Mouse (Mus musculus) lung, embryonic 15.5 days (tissue): Measurements from ENCODE around the gene Elp4. TPM values are rescaled to one million over a fixed set of nuclear protein-coding genes. Genes with fewer than 3 reads are reported as not detected.

Experiments used
- ATAC-seq: fragments of 200-750 bp; cut with Nextera tagmentation; 2 replicates; pipeline ENCODE4 v1.8.0; 2017; ENCODE audit warnings: moderate number of reproducible peaks, borderline replicate concordance; ENCODE audit not compliant: low FRiP score, low TSS enrichment; ENCODE audit errors: extremely low read depth
- H3K27ac ChIP-seq: fragments of 300-500 bp; sonication (generic); 2 replicates; pipeline ENCODE4 v1.5.1; 2015; ENCODE audit warnings: moderate library complexity, mild to moderate bottlenecking, inconsistent platforms
- H3K27me3 ChIP-seq: fragments of 300-500 bp; sonication (generic); 2 replicates; pipeline ENCODE4 v1.6.1; 2015; ENCODE audit warnings: inconsistent platforms
- H3K36me3 ChIP-seq: fragments of 300-500 bp; sonication (generic); 2 replicates; pipeline ENCODE4 v1.6.1; 2015; ENCODE audit warnings: inconsistent platforms
- H3K4me1 ChIP-seq: fragments of 300-500 bp; sonication (generic); 2 replicates; pipeline ENCODE4 v1.6.1; 2015; ENCODE audit warnings: inconsistent platforms
- H3K4me2 ChIP-seq: fragments of 300-500 bp; sonication (generic); 2 replicates; pipeline ENCODE4 v1.6.1; 2015; ENCODE audit warnings: inconsistent platforms, mild to moderate bottlenecking, moderate library complexity
- H3K4me3 ChIP-seq: fragments of 300-500 bp; sonication (generic); 2 replicates; pipeline ENCODE4 v1.5.1; 2015; ENCODE audit warnings: mild to moderate bottlenecking, inconsistent platforms
- H3K9ac ChIP-seq: fragments of 300-500 bp; sonication (generic); 2 replicates; pipeline ENCODE4 v1.6.1; 2015; ENCODE audit warnings: inconsistent platforms
- H3K9me3 ChIP-seq: fragments of 300-500 bp; sonication (generic); 2 replicates; pipeline ENCODE4 v1.6.1; 2016; ENCODE audit warnings: inconsistent platforms
- WGBS: fragments of 180-500 bp; shearing (Covaris S2); methylation state at CpG from one replicate; pipeline ENCODE4 v1.1.7; 2015; 5-methylcytosine and 5-hydroxymethylcytosine counted together
- polyA plus RNA-seq: library from polyadenylated mRNA; unstranded; fragments of >200 nt; fragmentation: Nextera tagmentation; extraction: Ambion mirVana; gene quantifications from 2 replicates; pipeline ENCODE4 v1.2.1, GENCODE M21; 2015

Elp4 gene
- polyA plus RNA-seq, 1 experiment from 2014 or later: 45.3 TPM

- no peak overlapping the region for H3K27ac ChIP-seq
- 13% methylated on average over 2 of the region's 2 CpGs for WGBS
- H3K9me3 ChIP-seq: no peaks in the 10 kb centered on the region
- no peaks in the 10 kb centered on the region for H3K27me3 ChIP-seq
- ATAC-seq: no peak
- no peak overlapping the region for H3K9ac ChIP-seq
- H3K4me2 ChIP-seq: no peak overlapping the region
- no peaks in the 10 kb centered on the region for H3K36me3 ChIP-seq
- H3K4me1 ChIP-seq: no peaks in the 10 kb centered on the region
- no peak overlapping the region for H3K4me3 ChIP-seq
Observed at GRCm38 (mm10) chr2:105705320-105705719, 199.0 kb downstream of the Elp4 start.

- Histone ChIP-seq H3K27me3 (no peaks in the 10 kb centered on the region), H3K27ac (no peak overlapping the region), H3K4me3 (no peak overlapping the region), H3K4me1 (no peaks in the 10 kb centered on the region), H3K4me2 (no peak overlapping the region), H3K9ac (no peak overlapping the region), H3K9me3 (no peaks in the 10 kb centered on the region), H3K36me3 (no peaks in the 10 kb centered on the region)
- WGBS: 54% methylated on average over 10 of the region's 10 CpGs
- ATAC-seq: no peak
Observed at GRCm38 (mm10) chr2:105702586-105702985, 201.8 kb downstream of the Elp4 start.

- WGBS: 42% methylated on average over 4 of the region's 4 CpGs
Observed at GRCm38 (mm10) chr2:105701781-105702180, 202.6 kb downstream of the Elp4 start.

GRCm38 (mm10) chr2:105698631-105699030 lies 205.7 kb downstream of the Elp4 start:
- Histone ChIP-seq H3K9me3 (no peaks in the 10 kb centered on the region), H3K4me2 (no peak overlapping the region), H3K9ac (no peak overlapping the region), H3K36me3 (no peaks in the 10 kb centered on the region), H3K4me3 (no peak overlapping the region), H3K27me3 (peaks cover 12% of the 10 kb centered on the region), H3K4me1 (no peaks in the 10 kb centered on the region), H3K27ac (no peak overlapping the region)
- WGBS: 68% methylated on average over 2 of the region's 2 CpGs
- no peak for ATAC-seq

More at GRCm38 (mm10) chr2:105701781-105702180, 202.6 kb downstream of the Elp4 start:
- H3K36me3 ChIP-seq: no peaks in the 10 kb centered on the region
- no peak overlapping the region for H3K27ac ChIP-seq
- H3K27me3 ChIP-seq: no peaks in the 10 kb centered on the region
- H3K4me3 ChIP-seq: no peak overlapping the region
- no peak overlapping the region for H3K4me2 ChIP-seq
- no peaks in the 10 kb centered on the region for H3K4me1 ChIP-seq
- no peak for ATAC-seq
- H3K9ac ChIP-seq: no peak overlapping the region
- H3K9me3 ChIP-seq: no peaks in the 10 kb centered on the region

- peaks cover 21% of the 10 kb centered on the region for H3K27me3 ChIP-seq
- no peak overlapping the region for H3K4me2 ChIP-seq
- H3K4me1 ChIP-seq: no peaks in the 10 kb centered on the region
- WGBS: 67% methylated on average over 5 of the region's 5 CpGs
- H3K9ac ChIP-seq: no peak overlapping the region
- H3K9me3 ChIP-seq: no peaks in the 10 kb centered on the region
- no peak for ATAC-seq
- no peak overlapping the region for H3K4me3 ChIP-seq
- H3K36me3 ChIP-seq: no peaks in the 10 kb centered on the region
- H3K27ac ChIP-seq: no peak overlapping the region
Observed at GRCm38 (mm10) chr2:105697741-105698140, 206.6 kb downstream of the Elp4 start.

- Histone ChIP-seq H3K36me3 (no peaks in the 10 kb centered on the region), H3K4me3 (no peak overlapping the region), H3K27me3 (peaks cover 84% of the 10 kb centered on the region), H3K9ac (no peak overlapping the region), H3K9me3 (no peaks in the 10 kb centered on the region), H3K4me1 (0 out of 2 replicates have a peak, but pooled peaks cover 7% of the 10 kb centered on the region), H3K27ac (no peak overlapping the region), H3K4me2 (no peak overlapping the region)
- 12% methylated on average over 10 of the region's 10 CpGs for WGBS
- ATAC-seq: no peak
Observed at GRCm38 (mm10) chr2:105691296-105691695, 213.1 kb downstream of the Elp4 start.

GRCm38 (mm10) chr2:105689771-105690639 lies 214.4 kb downstream of the Elp4 start:
- ATAC-seq: no peak
- 6% methylated on average over 28 of the region's 28 CpGs for WGBS
- no peak overlapping the region for H3K4me2 ChIP-seq
- no peak overlapping the region for H3K9ac ChIP-seq
- 0 out of 2 replicates have a peak, but pooled peaks cover 7% of the 10 kb centered on the region for H3K4me1 ChIP-seq
- no peaks in the 10 kb centered on the region for H3K9me3 ChIP-seq
- no peaks in the 10 kb centered on the region for H3K36me3 ChIP-seq
- no peak overlapping the region for H3K27ac ChIP-seq
- H3K4me3 ChIP-seq: no peak overlapping the region
- H3K27me3 ChIP-seq: peaks cover 90% of the 10 kb centered on the region

GRCm38 (mm10) chr2:105689304-105689770 lies 215.0 kb downstream of the Elp4 start:
- Histone ChIP-seq H3K4me1 (0 out of 2 replicates have a peak, but pooled peaks cover 7% of the 10 kb centered on the region), H3K36me3 (no peaks in the 10 kb centered on the region), H3K9me3 (no peaks in the 10 kb centered on the region), H3K27ac (no peak overlapping the region), H3K4me2 (no peak overlapping the region), H3K4me3 (no peak overlapping the region), H3K27me3 (peaks cover 95% of the 10 kb centered on the region), H3K9ac (no peak overlapping the region)
- 1% methylated on average over 15 of the region's 15 CpGs for WGBS
- ATAC-seq: no peak

- Histone ChIP-seq H3K27ac (no peak overlapping the region), H3K4me1 (0 out of 2 replicates have a peak, but pooled peaks cover 7% of the 10 kb centered on the region), H3K4me2 (peak overlapping the region; percentile 38), H3K9ac (no peak overlapping the region), H3K27me3 (peaks cover 99% of the 10 kb centered on the region), H3K4me3 (0 out of 2 replicates have a peak overlapping the region, but pooled peaks have one; percentile 11), H3K36me3 (no peaks in the 10 kb centered on the region), H3K9me3 (no peaks in the 10 kb centered on the region)
- ATAC-seq: no peak
- WGBS: under 1% methylated on average over 25 of the region's 25 CpGs
Observed at GRCm38 (mm10) chr2:105688436-105689303, 215.7 kb downstream of the Elp4 start.

- Histone ChIP-seq H3K36me3 (no peaks in the 10 kb centered on the region), H3K9me3 (no peaks in the 10 kb centered on the region), H3K9ac (no peak overlapping the region), H3K27me3 (peaks cover 97% of the 10 kb centered on the region), H3K4me2 (peak overlapping the region; percentile 38), H3K27ac (no peak overlapping the region), H3K4me1 (0 out of 2 replicates have a peak, but pooled peaks cover 7% of the 10 kb centered on the region), H3K4me3 (peak overlapping the region; percentile 11; the same call in 1 of the 2 replicates)
- ATAC-seq: no peak
- 1% methylated on average over 17 of the region's 17 CpGs for WGBS
Observed at GRCm38 (mm10) chr2:105688011-105688410, 216.4 kb downstream of the Elp4 start.

- H3K36me3 ChIP-seq: no peaks in the 10 kb centered on the region
- 0 out of 2 replicates have a peak, but pooled peaks cover 7% of the 10 kb centered on the region for H3K4me1 ChIP-seq
- peak overlapping the region; percentile 11; the same call in 1 of the 2 replicates for H3K4me3 ChIP-seq
- H3K27ac ChIP-seq: no peak overlapping the region
- H3K9me3 ChIP-seq: no peaks in the 10 kb centered on the region
- peaks cover 97% of the 10 kb centered on the region for H3K27me3 ChIP-seq
- 2% methylated on average over 13 of the region's 13 CpGs for WGBS
- ATAC-seq: peak; percentile 61
- peak overlapping the region; percentile 38 for H3K4me2 ChIP-seq
- H3K9ac ChIP-seq: no peak overlapping the region
Observed at GRCm38 (mm10) chr2:105687317-105687991, 216.9 kb downstream of the Elp4 start.
